1 mouse cellular context compared by ENCODE assay signal in the genomic region with DNA sequence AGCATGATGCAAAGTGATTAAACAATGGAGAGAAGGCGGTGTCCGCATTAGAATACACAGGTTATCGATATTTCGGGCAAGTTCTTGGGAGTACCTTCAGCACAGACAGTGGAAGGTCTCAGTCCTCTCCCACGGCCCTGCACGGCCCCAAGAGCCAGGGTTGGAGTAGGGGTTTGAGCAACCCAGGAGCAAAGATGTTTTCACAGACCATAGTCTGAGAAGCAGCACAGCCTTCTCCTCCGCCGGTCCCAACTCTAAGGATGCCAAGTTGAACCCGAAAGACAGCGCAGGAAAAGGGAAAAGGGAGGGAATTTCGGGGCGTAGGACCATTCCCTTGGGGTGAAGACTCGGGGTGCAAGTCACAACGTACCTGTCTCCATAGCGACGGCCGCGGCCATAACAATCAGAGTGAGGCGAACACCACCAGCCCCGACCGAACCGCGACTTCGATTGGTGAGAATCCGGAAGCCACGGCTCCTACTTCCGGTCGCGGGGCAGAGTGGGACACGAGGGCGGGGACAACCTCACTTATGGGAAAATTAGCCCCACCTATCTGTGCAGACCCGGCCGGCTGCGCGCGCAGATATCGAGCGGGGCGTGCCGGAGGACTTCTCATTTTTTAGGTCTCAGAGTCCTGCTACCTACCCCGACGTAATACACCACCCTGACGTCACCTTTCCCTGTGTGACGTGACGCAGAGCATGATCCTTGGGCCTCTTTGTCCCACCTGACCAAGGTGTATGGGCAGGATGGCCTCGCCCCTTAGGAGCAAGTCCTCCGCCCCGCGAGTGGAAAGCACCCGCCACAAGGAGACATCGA.
TF ChIP-seq lines count a peak whose summit lies in the region.

No protein-coding gene starts in this region.

TF ChIP-seq in myocyte, 11 proteins besides CTCF, POLR2A, EP300 and RAD21:
- TF ChIP-seq SRF (IDR thresholded peaks at IDR 0.05; ENCODE audit: control insufficient read depth, insufficient read length, low read depth), result peak; percentile 58
- no peak for TF ChIP-seq TCF3 (IDR thresholded peaks at IDR 0.05; ENCODE audit: insufficient read length, low read depth)
- no peak for TF ChIP-seq USF1 (IDR thresholded peaks at IDR 0.05; ENCODE audit: low read depth)
- TF ChIP-seq E2F4 (IDR thresholded peaks at IDR 0.05; ENCODE audit: insufficient read depth), result no peak
- TF ChIP-seq POLR2AphosphoS2 (IDR thresholded peaks at IDR 0.05; ENCODE audit: insufficient read length, low read depth), result peak; percentile 73
